Mouse (Mus musculus): ENCODE results near the gene Gm4778.
"Not testable (repeated sequence)": the region's sequence is repeated elsewhere in the genome, so short reads cannot be mapped to it uniquely, and the experiment has no call there.

Gene Gm4778

DNA sequence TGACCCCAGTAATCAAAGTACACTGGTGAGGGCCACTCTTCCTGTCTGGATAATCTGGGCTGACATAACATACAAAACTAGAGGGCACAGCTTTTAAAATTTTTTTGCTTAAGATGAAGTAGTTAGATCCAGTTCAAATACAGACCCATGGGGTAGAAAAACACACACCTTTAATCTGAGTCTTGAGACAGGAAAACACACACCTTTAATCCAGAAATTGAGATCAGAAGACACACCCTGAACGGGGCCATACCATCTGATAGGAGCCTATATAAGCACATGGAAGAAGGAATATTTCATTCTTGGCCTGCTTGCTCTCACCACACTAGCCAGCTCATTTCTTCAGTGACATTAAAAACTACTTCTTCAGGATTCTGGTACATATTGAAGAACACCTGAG, at the start of gene Gm4778:
TSS of gene Gm4778 (plus strand) at position 301 of the 400 bp plus-strand sequence.
- in situ Hi-C loops (cut with MboI; ENCODE audit: unreplicated experiment in 2 of 2), result not testable (repeated sequence)

DNA sequence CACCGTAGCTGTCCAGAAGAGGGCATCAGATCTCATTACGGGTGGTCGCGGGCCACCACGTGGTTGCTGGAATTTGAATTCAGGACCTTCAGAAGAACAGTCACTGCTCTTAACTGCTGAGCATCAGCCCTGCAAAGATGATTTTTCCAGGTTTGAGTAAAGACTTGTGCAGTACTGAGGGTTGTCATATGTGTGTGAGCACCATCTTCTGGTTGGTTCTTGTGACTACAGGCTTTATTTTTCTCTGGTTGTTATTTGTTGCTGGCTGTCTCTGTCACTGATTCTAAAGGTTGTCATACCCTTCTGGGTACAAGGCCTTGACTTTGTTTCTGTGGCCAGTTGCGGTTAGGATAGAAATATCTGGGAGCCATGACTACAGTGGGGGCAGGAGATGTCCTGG, 3.2 kb upstream of the Gm4778 start:
- in situ Hi-C loops (cut with MboI; ENCODE audit: unreplicated experiment in 2 of 2), result no loop called here

- in situ Hi-C loops (cut with MboI; ENCODE audit: unreplicated experiment in 2 of 2), result no loop called here
These were observed 12.2 kb downstream of the Gm4778 start for GRCm38 (mm10) chr3:94275991-94276390.

- in situ Hi-C loops (cut with MboI; ENCODE audit: unreplicated experiment in 2 of 2), result loop anchor here (25.0 kb wide), 2 partner anchors 743 to 768 kb away; partner anchors contain the start of gene S100a10 (in 1 of the 2)
These were observed 41.6 kb downstream of the Gm4778 start for GRCm38 (mm10) chr3:94305457-94305856.

DNA sequence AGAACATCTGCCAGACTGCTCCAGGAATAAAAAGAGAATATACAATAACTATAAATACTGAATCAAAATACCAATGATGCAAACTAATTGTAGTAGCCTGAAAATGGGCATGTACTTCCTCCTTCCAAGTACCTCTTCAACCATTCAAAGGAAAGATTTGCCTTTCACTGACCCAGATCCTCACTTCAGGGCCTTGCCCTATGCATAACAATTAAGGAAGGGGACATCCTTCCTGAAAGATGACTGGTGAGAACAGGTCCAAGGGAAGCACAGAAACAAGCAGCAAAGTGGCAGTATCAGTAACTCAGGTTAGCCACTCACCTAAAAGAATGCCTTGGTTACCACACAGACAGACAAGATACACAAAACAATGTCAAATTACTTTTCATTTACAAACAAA, 43.1 kb downstream of the Gm4778 start:
- in situ Hi-C loops (cut with MboI; ENCODE audit: unreplicated experiment in 2 of 2), result loop anchor here (25.0 kb wide), 2 partner anchors 745 to 770 kb away; partner anchors contain the start of gene S100a10 (in 1 of the 2)

- in situ Hi-C loops (cut with MboI; ENCODE audit: unreplicated experiment in 2 of 2), result loop anchor here (25.0 kb wide), 2 partner anchors 747 to 772 kb away; partner anchors contain the start of gene S100a10 (in 1 of the 2)
These were observed 46.0 kb downstream of the Gm4778 start, which contains the start of gene Them4 for GRCm38 (mm10) chr3:94309633-94310363. TSS of gene Them4 (plus strand) at chr3:94310089.

DNA sequence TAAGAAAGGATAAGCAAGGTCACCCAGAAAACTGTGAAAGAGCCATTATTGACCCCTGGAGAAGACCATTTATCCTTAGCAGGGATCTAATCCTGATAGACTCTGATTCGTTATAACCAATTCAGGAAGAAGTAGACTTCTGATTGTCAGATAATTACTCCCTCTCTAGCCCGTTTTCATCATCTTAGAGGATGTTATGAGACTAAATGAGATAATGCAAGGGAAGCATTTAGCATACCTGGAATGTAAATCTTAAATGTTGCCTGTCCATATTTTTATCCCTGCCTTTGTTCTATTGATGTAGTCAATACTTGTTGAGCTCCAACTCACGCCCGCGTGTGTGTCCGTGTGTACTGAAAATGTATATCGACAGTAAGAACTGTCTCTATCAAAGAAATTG, 46.7 kb downstream of the Gm4778 start:
- in situ Hi-C loops (cut with MboI; ENCODE audit: unreplicated experiment in 2 of 2), result loop anchor here (25.0 kb wide), 2 partner anchors 748 to 773 kb away; partner anchors contain the start of gene S100a10 (in 1 of the 2)

GRCm38 (mm10) chr3:94310911-94311310, 47.1 kb downstream of the Gm4778 start:
- in situ Hi-C loops (cut with MboI; ENCODE audit: unreplicated experiment in 2 of 2), result loop anchor here (25.0 kb wide), 2 partner anchors 749 to 774 kb away; partner anchors contain the start of gene S100a10 (in 1 of the 2)

DNA sequence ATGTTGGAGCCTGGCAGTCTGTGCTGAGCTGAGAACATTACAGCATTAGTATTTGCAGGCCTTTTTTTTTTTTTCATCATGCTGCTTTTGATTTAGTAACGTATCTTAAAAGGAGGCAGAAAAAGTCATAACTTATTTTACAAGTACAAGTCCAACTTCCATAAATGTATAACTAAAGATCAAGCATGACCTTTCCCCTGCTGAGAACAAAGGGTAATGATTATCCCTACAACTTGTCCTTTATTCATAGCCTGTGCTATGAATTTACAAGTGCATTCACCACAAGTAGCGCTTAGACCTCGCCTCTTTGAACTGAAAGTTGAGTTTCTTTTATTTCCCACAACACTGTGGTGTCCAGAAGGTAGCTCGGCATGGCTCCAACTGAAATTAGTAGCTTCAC, 47.5 kb downstream of the Gm4778 start:
- in situ Hi-C loops (cut with MboI; ENCODE audit: unreplicated experiment in 2 of 2), result loop anchor here (25.0 kb wide), 2 partner anchors 749 to 774 kb away; partner anchors contain the start of gene S100a10 (in 1 of the 2)

All from v-Abl transformed pro-B cells (cell line).